Mouse (Mus musculus): ENCODE measurements at regions not wholly inside any gene's neighbourhood (a gene's known extent, or its start where the extent isn't known, plus 50 kb on each side); places are given as distances from the start of the nearest gene placed in this dataset.

- Histone ChIP-seq H3K9me3 (ENCODE audit: control insufficient read depth, low read length) (no peaks in the 10 kb centered on the region), H3K4me1 (ENCODE audit: control insufficient read depth in 2 of 2, insufficient read depth in 2 of 2, low read length in 2 of 2) (peaks cover 2 to 26% of the 10 kb centered on the region in 2 experiments; a peak in 3 of 4 replicates), H3K27ac (replicated peaks in 1 of 2; ENCODE audit: control insufficient read depth in 1 of 2, insufficient read depth in 1 of 2, low read depth in 2 of 2, low read length in 2 of 2) (no peak overlapping the region), H3K36me3 (ENCODE audit: control insufficient read depth, insufficient read depth, low read length) (peaks cover 58% of the 10 kb centered on the region), H3K27me3 (ENCODE audit: control insufficient read depth, insufficient read depth, low read length) (no peaks in the 10 kb centered on the region), H3K4me3 (ENCODE audit: control insufficient read depth in 1 of 2, insufficient read depth in 1 of 2, low read depth in 1 of 2, low read length in 2 of 2) (no peak overlapping the region), H3K4me2 (ENCODE audit: low read length) (no peak overlapping the region), H3K9ac (ENCODE audit: low read length) (no peak overlapping the region)
- WGBS: 82% methylated on average over 4 of the region's 4 CpGs
- ATAC-seq (ENCODE audit: insufficient number of reproducible peaks, insufficient read depth, low FRiP score, low read depth): no peak
Measured at GRCm38 (mm10) chr9:41586966-41587570, 425.6 kb upstream of the Ubash3b start.

GRCm38 (mm10) chr9:41586291-41586690 lies 424.8 kb upstream of the Ubash3b start:
- Histone ChIP-seq H3K4me2 (ENCODE audit: low read length) (no peak overlapping the region), H3K4me1 (ENCODE audit: control insufficient read depth in 2 of 2, insufficient read depth in 2 of 2, low read length in 2 of 2) (peaks cover 2 to 26% of the 10 kb centered on the region in 2 experiments; a peak in 3 of 4 replicates), H3K9ac (ENCODE audit: low read length) (no peak overlapping the region), H3K4me3 (ENCODE audit: control insufficient read depth in 1 of 2, insufficient read depth in 1 of 2, low read depth in 1 of 2, low read length in 2 of 2) (no peak overlapping the region), H3K9me3 (ENCODE audit: control insufficient read depth, low read length) (no peaks in the 10 kb centered on the region), H3K27me3 (ENCODE audit: control insufficient read depth, insufficient read depth, low read length) (no peaks in the 10 kb centered on the region), H3K36me3 (ENCODE audit: control insufficient read depth, insufficient read depth, low read length) (peaks cover 55% of the 10 kb centered on the region), H3K27ac (replicated peaks in 1 of 2; ENCODE audit: control insufficient read depth in 1 of 2, insufficient read depth in 1 of 2, low read depth in 2 of 2, low read length in 2 of 2) (no peak overlapping the region)
- WGBS: 87% methylated on average over 7 of the region's 7 CpGs
- ATAC-seq (ENCODE audit: insufficient number of reproducible peaks, insufficient read depth, low FRiP score, low read depth): no peak

- H3K4me1 ChIP-seq (ENCODE audit: control insufficient read depth in 2 of 2, insufficient read depth in 2 of 2, low read length in 2 of 2): peaks cover 2 to 26% of the 10 kb centered on the region in 2 experiments; a peak in 3 of 4 replicates
- ATAC-seq (ENCODE audit: insufficient number of reproducible peaks, insufficient read depth, low FRiP score, low read depth): no peak
- 71% methylated on average over 5 of the region's 5 CpGs for WGBS
- no peak overlapping the region for H3K9ac ChIP-seq (ENCODE audit: low read length)
- no peaks in the 10 kb centered on the region for H3K27me3 ChIP-seq (ENCODE audit: control insufficient read depth, insufficient read depth, low read length)
- no peaks in the 10 kb centered on the region for H3K9me3 ChIP-seq (ENCODE audit: control insufficient read depth, low read length)
- no peak overlapping the region; a peak in 1 of 4 replicates for H3K27ac ChIP-seq (replicated peaks in 1 of 2; ENCODE audit: control insufficient read depth in 1 of 2, insufficient read depth in 1 of 2, low read depth in 2 of 2, low read length in 2 of 2)
- peak overlapping the region; percentile 21; the same call in 1 of the 2 replicates for H3K4me2 ChIP-seq (ENCODE audit: low read length)
- H3K36me3 ChIP-seq (ENCODE audit: control insufficient read depth, insufficient read depth, low read length): peaks cover 50% of the 10 kb centered on the region
- H3K4me3 ChIP-seq (ENCODE audit: control insufficient read depth in 1 of 2, insufficient read depth in 1 of 2, low read depth in 1 of 2, low read length in 2 of 2): no peak overlapping the region
Measured at GRCm38 (mm10) chr9:41585771-41586170, 424.3 kb upstream of the Ubash3b start.

GRCm38 (mm10) chr9:41585012-41585411 lies 423.5 kb upstream of the Ubash3b start:
- no peak for ATAC-seq (ENCODE audit: insufficient number of reproducible peaks, insufficient read depth, low FRiP score, low read depth)
- Histone ChIP-seq H3K9me3 (ENCODE audit: control insufficient read depth, low read length) (no peaks in the 10 kb centered on the region), H3K27ac (replicated peaks in 1 of 2; ENCODE audit: control insufficient read depth in 1 of 2, insufficient read depth in 1 of 2, low read depth in 2 of 2, low read length in 2 of 2) (no peak overlapping the region), H3K4me1 (ENCODE audit: control insufficient read depth in 2 of 2, insufficient read depth in 2 of 2, low read length in 2 of 2) (peaks cover 2 to 25% of the 10 kb centered on the region in 2 experiments; a peak in 3 of 4 replicates), H3K27me3 (ENCODE audit: control insufficient read depth, insufficient read depth, low read length) (no peaks in the 10 kb centered on the region), H3K9ac (ENCODE audit: low read length) (no peak overlapping the region), H3K4me2 (ENCODE audit: low read length) (peak overlapping the region; percentile 19; the same call in 1 of the 2 replicates), H3K36me3 (ENCODE audit: control insufficient read depth, insufficient read depth, low read length) (peaks cover 43% of the 10 kb centered on the region), H3K4me3 (ENCODE audit: control insufficient read depth in 1 of 2, insufficient read depth in 1 of 2, low read depth in 1 of 2, low read length in 2 of 2) (no peak overlapping the region)
- WGBS: 68% methylated on average over 7 of the region's 7 CpGs

DNA sequence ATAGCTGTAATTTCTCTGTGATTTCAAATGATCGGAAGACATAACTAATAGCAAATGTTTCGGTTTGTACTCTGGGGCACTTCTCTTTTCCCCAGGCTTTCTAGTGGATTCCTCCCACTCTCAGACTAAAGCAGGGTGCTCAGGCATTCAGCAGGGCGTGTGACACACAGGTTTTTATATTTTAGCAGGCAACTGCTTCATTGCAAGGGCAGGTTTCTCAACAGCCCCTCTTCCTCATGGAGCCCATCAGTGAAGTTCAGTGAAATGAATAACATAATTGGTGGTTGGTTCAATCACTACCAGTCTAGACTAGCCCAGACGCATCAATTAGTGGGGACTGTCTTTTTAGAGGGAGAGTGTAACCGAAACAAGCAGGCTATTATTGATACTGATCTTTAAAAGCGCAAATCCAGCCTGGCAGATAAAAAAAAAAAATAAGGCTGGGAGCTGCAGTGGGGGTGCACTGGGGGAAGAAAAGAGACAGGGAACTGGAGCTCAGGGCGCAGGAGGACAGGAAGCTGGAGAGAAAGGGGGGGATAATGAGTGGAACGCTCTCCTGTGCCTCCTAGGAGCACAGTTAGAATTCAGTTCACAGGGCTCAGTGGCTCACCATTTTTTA lies 422.3 kb upstream of the Ubash3b start:
- H3K9me3 ChIP-seq (ENCODE audit: control insufficient read depth, low read length): no peaks in the 10 kb centered on the region
- H3K27ac ChIP-seq (replicated peaks in 1 of 2; ENCODE audit: control insufficient read depth in 1 of 2, insufficient read depth in 1 of 2, low read depth in 2 of 2, low read length in 2 of 2): peak overlapping the region; percentile 51 to 67
- 50% methylated on average over 8 of the region's 8 CpGs for WGBS
- H3K4me3 ChIP-seq (ENCODE audit: control insufficient read depth in 1 of 2, insufficient read depth in 1 of 2, low read depth in 1 of 2, low read length in 2 of 2): peak overlapping the region; percentile 34 to 54
- no peaks in the 10 kb centered on the region for H3K27me3 ChIP-seq (ENCODE audit: control insufficient read depth, insufficient read depth, low read length)
- peaks cover 4 to 20% of the 10 kb centered on the region in 2 experiments; a peak in 3 of 4 replicates for H3K4me1 ChIP-seq (ENCODE audit: control insufficient read depth in 2 of 2, insufficient read depth in 2 of 2, low read length in 2 of 2)
- H3K36me3 ChIP-seq (ENCODE audit: control insufficient read depth, insufficient read depth, low read length): peaks cover 31% of the 10 kb centered on the region
- H3K4me2 ChIP-seq (ENCODE audit: low read length): peak overlapping the region; percentile 74
- no peak for ATAC-seq (ENCODE audit: insufficient number of reproducible peaks, insufficient read depth, low FRiP score, low read depth)
- peak overlapping the region; percentile 78 for H3K9ac ChIP-seq (ENCODE audit: low read length)

DNA sequence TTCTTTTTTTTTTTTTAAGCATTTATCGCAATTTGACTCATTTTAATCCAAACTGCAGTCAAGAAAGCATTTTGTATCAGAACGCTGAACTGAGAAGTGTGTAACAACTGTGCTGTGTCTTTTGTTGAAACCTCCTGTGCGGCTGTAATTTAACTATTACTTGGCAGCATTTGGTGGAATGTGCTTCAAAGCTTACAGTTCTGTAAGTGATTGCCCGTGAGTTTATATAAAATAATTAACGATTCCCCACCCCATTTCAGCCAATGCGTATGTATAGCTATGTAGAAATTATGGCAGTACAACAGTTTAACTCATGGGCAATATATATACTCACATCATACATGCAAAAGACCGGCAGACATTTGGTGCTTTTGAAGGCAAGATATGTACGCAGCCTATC lies 421.8 kb upstream of the Ubash3b start:
- H3K36me3 ChIP-seq (ENCODE audit: control insufficient read depth, insufficient read depth, low read length): peaks cover 25% of the 10 kb centered on the region
- H3K9ac ChIP-seq (ENCODE audit: low read length): peak overlapping the region; percentile 78
- H3K27me3 ChIP-seq (ENCODE audit: control insufficient read depth, insufficient read depth, low read length): no peaks in the 10 kb centered on the region
- H3K4me3 ChIP-seq (ENCODE audit: control insufficient read depth in 1 of 2, insufficient read depth in 1 of 2, low read depth in 1 of 2, low read length in 2 of 2): peak overlapping the region; percentile 27 to 54; a peak in 3 of 4 replicates
- no peaks in the 10 kb centered on the region for H3K9me3 ChIP-seq (ENCODE audit: control insufficient read depth, low read length)
- peak overlapping the region; percentile 51 to 67; a peak in 3 of 4 replicates for H3K27ac ChIP-seq (replicated peaks in 1 of 2; ENCODE audit: control insufficient read depth in 1 of 2, insufficient read depth in 1 of 2, low read depth in 2 of 2, low read length in 2 of 2)
- peak overlapping the region; percentile 74 for H3K4me2 ChIP-seq (ENCODE audit: low read length)
- H3K4me1 ChIP-seq (ENCODE audit: control insufficient read depth in 2 of 2, insufficient read depth in 2 of 2, low read length in 2 of 2): peaks cover 4 to 14% of the 10 kb centered on the region in 2 experiments; a peak in 3 of 4 replicates
- no peak for ATAC-seq (ENCODE audit: insufficient number of reproducible peaks, insufficient read depth, low FRiP score, low read depth)
- WGBS: 63% methylated on average over 8 of the region's 8 CpGs

DNA sequence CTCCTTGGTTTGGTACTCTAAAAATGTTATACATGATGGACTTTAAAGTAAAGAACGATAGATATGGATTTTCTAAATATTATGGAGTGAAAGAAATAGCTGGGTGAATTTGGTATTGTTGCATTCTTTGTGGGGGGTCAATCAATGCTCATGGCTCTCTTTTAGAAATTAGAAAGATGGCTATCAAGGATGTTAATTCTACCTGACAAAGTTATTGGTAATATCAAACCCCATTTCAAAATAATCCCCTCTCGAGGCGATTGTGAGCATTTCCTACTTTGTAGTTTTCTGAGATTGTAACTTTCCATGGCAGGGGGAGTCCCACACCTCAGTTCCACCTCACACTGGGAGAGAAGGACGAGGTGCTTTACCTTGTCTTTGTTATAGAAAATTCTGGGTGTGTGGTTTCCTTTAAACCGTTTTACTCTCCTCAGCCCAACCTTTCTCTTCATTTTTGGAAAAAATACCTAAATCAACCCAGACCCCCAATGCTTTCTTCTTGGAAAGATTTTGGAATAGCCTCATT lies 421.3 kb upstream of the Ubash3b start:
- peaks cover 22% of the 10 kb centered on the region for H3K36me3 ChIP-seq (ENCODE audit: control insufficient read depth, insufficient read depth, low read length)
- H3K9ac ChIP-seq (ENCODE audit: low read length): peak overlapping the region; percentile 78
- H3K4me2 ChIP-seq (ENCODE audit: low read length): peak overlapping the region; percentile 74
- peaks cover 4 to 14% of the 10 kb centered on the region in 2 experiments; a peak in 3 of 4 replicates for H3K4me1 ChIP-seq (ENCODE audit: control insufficient read depth in 2 of 2, insufficient read depth in 2 of 2, low read length in 2 of 2)
- no peaks in the 10 kb centered on the region for H3K27me3 ChIP-seq (ENCODE audit: control insufficient read depth, insufficient read depth, low read length)
- 62% methylated on average over 5 of the region's 5 CpGs for WGBS
- peak overlapping the region; percentile 45 to 67; a peak in 2 of 4 replicates for H3K27ac ChIP-seq (replicated peaks in 1 of 2; ENCODE audit: control insufficient read depth in 1 of 2, insufficient read depth in 1 of 2, low read depth in 2 of 2, low read length in 2 of 2)
- no peak for ATAC-seq (ENCODE audit: insufficient number of reproducible peaks, insufficient read depth, low FRiP score, low read depth)
- H3K9me3 ChIP-seq (ENCODE audit: control insufficient read depth, low read length): no peaks in the 10 kb centered on the region
- H3K4me3 ChIP-seq (ENCODE audit: control insufficient read depth in 1 of 2, insufficient read depth in 1 of 2, low read depth in 1 of 2, low read length in 2 of 2): peak overlapping the region; percentile 27 to 54; a peak in 3 of 4 replicates

All from heart, embryonic 14.5 days (tissue).